Mouse (Mus musculus) lung, adult 2 months (tissue): Measurements from ENCODE around the gene Camk2d. TPM values are rescaled to one million over a fixed set of nuclear protein-coding genes. Genes with fewer than 3 reads are reported as not detected.

Experiments
- DNase-seq: peaks from one replicate; pipeline ENCODE4 v3.0.0; 2022
- H3K4me1 ChIP-seq: fragments of 200-500 bp; 2 replicates; pipeline ENCODE4 v1.6.1; 2011; ENCODE audit warnings: low read length; ENCODE audit not compliant: control insufficient read depth, insufficient read depth
- H3K4me3 ChIP-seq: fragments of 200-500 bp; replicated peaks from 2 replicates; pipeline ENCODE3; 2011; ENCODE audit warnings: low read depth, mild to moderate bottlenecking, control low read depth, low read length; ENCODE audit errors: extremely low read depth
- CTCF ChIP-seq: fragments of 200-500 bp; IDR thresholded peaks from 2 replicates; pipeline ENCODE4 v1.5.1; 2011; ENCODE audit warnings: mild to moderate bottlenecking, low read length, control low read depth; ENCODE audit not compliant: insufficient read depth
- POLR2A ChIP-seq: fragments of 200-500 bp; IDR thresholded peaks from 2 replicates; pipeline ENCODE4 v1.6.1; 2011; ENCODE audit warnings: low read depth, mild to moderate bottlenecking, control low read depth, low read length, borderline replicate concordance; ENCODE audit errors: extremely low read depth
- WGBS: fragments of 180-500 bp; shearing (Covaris S2); methylation state at CpG from one replicate; pipeline ENCODE4 v1.1.7; 2018; 5-methylcytosine and 5-hydroxymethylcytosine counted together
- polyA plus RNA-seq: library from polyadenylated mRNA; depleted of rRNA; stranded (reverse); fragments of >200 nt; gene quantifications from 2 replicates; pipeline ENCODE4 v1.2.3, GENCODE M21; 2012

Gene Camk2d
- polyA plus RNA-seq, 1 experiment = 61.4 TPM

DNA sequence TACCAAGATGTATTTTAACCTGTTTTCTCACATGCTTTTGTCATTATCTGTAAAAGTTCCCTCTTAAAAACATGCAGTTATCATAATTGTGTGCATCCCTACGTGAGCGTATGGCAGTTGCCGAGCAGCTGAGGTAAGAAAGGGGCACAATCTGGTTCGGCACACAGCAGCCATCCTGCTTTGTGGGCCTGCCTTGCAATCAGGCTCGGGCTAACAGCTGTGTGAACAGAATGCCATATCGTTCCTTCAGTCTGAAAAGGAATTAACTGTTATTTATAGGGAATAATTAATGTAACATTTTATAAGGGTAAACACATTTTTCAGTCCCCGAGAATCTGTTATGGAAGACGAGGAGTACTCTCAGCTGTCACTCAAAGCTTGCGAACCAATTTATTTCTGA lies 129.5 kb downstream of the Camk2d start:
- TF ChIP-seq CTCF (no peak), POLR2A (no peak)
- 88% methylated on average over 9 of the region's 9 CpGs for WGBS
- DNase-seq = no peak

DNA sequence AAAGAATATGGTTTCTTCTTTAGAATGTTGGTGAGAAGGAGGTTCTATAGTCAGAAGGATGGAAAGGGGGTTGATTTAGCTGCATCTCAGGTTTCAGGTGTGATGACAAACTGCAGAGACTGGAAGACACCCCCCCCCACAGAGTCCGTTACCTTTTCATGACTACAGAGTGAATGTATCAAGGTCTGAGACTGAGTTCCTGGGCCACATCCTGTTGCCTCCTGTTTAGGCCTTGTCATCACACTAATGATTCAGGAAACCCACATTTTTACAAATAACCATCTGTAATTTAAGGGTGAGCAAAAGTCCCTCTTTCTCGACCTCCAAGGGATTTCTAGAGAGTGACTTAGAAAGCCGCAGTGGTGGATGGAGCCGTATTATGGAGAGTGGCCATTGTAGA lies 131.3 kb downstream of the Camk2d start:
- 97% methylated on average over 4 of the region's 4 CpGs for WGBS
- TF ChIP-seq POLR2A (no peak), CTCF (no peak)
- no peak for DNase-seq
- H3K4me3 ChIP-seq = no peak overlapping the region
- H3K4me1 ChIP-seq = no peaks in the 10 kb centered on the region

More for the DNA sequence above, 129.5 kb downstream of the Camk2d start:
- H3K4me3 ChIP-seq = no peak overlapping the region
- no peaks in the 10 kb centered on the region for H3K4me1 ChIP-seq

GRCm38 (mm10) chr3:126730411-126730810 lies 134.3 kb downstream of the Camk2d start:
- Histone ChIP-seq H3K4me1 (no peaks in the 10 kb centered on the region; the same call in 1 of the 2 replicates), H3K4me3 (no peak overlapping the region)
- WGBS = 89% methylated on average over 5 of the region's 5 CpGs
- no peak for DNase-seq
- TF ChIP-seq CTCF (no peak), POLR2A (no peak)

GRCm38 (mm10) chr3:126732323-126732722 lies 136.2 kb downstream of the Camk2d start:
- peaks cover 4% of the 10 kb centered on the region for H3K4me1 ChIP-seq
- no peak overlapping the region for H3K4me3 ChIP-seq
- WGBS = 92% methylated on average over 2 of the region's 2 CpGs
- no peak for DNase-seq
- TF ChIP-seq CTCF = no peak
- no peak for TF ChIP-seq POLR2A

GRCm38 (mm10) chr3:126734533-126734932 lies 138.4 kb downstream of the Camk2d start:
- peaks cover 5% of the 10 kb centered on the region for H3K4me1 ChIP-seq
- no peak overlapping the region for H3K4me3 ChIP-seq
- TF ChIP-seq CTCF (no peak), POLR2A (no peak)
- no peak for DNase-seq
- WGBS = 96% methylated on average over 2 of the region's 2 CpGs

DNA sequence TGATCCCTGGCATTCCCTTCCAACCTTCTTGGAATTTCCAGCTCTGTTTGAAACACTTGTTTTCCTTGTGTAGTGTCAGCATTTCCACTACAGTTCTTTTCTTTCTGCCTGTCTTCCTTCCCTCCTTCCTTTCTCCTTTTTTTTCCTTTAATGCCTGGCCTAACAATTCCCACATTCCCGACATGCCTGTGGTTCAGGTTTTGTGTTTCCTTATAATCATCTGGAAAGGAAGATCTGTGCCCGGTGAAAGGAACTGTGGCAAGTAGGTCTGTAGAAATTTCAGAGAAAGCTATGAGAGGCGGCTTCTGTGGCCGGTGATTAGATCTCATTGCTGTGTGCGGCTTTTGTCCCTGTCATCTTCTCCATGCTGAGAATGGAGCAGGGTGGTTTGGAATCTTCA lies 139.1 kb downstream of the Camk2d start:
- H3K4me1 ChIP-seq = peaks cover 5% of the 10 kb centered on the region
- no peak for TF ChIP-seq CTCF
- TF ChIP-seq POLR2A = no peak
- H3K4me3 ChIP-seq = no peak overlapping the region
- DNase-seq = no peak
- 84% methylated on average over 5 of the region's 5 CpGs for WGBS

DNA sequence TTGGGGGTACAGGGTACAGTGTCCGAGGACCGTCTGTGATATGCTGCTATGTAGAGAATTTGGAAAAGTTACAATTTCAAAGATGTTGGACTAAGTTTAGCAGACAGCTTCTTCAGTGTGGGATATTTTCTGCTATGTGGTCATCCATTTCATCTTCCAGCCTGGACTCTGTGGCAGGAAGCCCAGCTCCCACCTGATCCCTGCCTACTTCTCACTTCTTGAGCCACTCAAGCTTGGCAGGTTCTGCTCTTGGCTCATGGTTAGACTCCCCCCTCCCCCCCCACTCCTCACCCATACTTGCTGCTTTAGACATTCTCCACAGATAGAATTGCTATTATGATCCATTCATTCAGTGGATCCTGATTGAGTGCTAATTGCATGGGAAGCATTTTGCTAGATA lies 141.0 kb downstream of the Camk2d start:
- no peak for TF ChIP-seq CTCF
- TF ChIP-seq POLR2A = no peak
- peaks cover 5% of the 10 kb centered on the region for H3K4me1 ChIP-seq
- no peak overlapping the region for H3K4me3 ChIP-seq
- WGBS = 51% methylated on average over 2 of the region's 2 CpGs
- no peak for DNase-seq

- no peak for TF ChIP-seq CTCF
- no peak for TF ChIP-seq POLR2A
- 88% methylated on average over 1 of the region's 1 CpGs for WGBS
- Histone ChIP-seq H3K4me1 (peaks cover 5% of the 10 kb centered on the region), H3K4me3 (no peak overlapping the region)
- no peak for DNase-seq
Observed at GRCm38 (mm10) chr3:126740146-126740545, 144.0 kb downstream of the Camk2d start.

DNA sequence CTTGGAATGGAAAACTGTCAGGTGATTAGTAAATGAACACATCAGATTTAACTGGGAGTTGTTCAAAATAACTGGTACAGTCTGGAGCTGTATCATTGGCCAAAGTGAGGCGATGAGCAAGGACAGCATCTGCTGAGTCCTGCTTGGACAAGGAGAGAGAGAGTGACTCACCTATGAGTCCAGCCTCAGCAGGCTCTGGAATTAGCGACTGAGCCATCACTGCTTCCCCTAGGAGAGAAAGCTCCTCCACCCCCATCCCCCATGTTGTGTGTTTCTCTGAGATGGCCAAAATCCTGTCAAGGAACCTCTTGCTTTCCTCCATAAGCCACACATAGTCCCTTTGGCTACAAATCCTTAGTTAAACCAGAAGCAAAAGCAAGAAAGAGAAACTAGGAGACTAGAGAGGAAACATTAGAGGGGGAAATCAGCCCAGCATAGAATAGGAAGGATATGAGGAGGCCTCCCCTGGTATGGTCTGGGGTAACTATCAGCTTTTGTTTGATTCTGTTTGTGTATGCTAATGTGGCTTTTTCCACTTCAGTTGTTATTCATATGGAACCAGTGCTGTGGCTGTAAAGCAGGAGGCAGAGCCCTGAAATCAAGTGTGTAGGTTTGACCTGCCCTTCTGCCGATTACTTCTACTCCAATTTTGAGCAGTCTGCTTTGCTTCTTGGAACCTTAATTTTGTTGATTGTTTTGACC lies 148.5 kb downstream of the Camk2d start:
- Histone ChIP-seq H3K4me1 (peaks cover 6% of the 10 kb centered on the region; the same call in 1 of the 2 replicates), H3K4me3 (no peak overlapping the region)
- DNase-seq = no peak
- TF ChIP-seq POLR2A (no peak), CTCF (no peak)
- 68% methylated on average over 3 of the region's 3 CpGs for WGBS

GRCm38 (mm10) chr3:126746148-126746803 lies 150.2 kb downstream of the Camk2d start:
- TF ChIP-seq CTCF (no peak), POLR2A (no peak)
- H3K4me1 ChIP-seq = peaks cover 6% of the 10 kb centered on the region; the same call in 1 of the 2 replicates
- no peak overlapping the region for H3K4me3 ChIP-seq
- WGBS = 55% methylated on average over 11 of the region's 11 CpGs
- DNase-seq = no peak
